Mouse (Mus musculus) monocyte, adult 5-6 weeks (primary cell): ENCODE data around the gene Gm3604. TPM values are rescaled to one million over a fixed set of nuclear protein-coding genes. Genes with fewer than 3 reads are reported as not detected.
"Not testable (repeated sequence)": the region's sequence is repeated elsewhere in the genome, so short reads cannot be mapped to it uniquely, and the experiment has no call there.

ENCODE experiments used
- ATAC-seq: fragments of 153-309, 156-312 bp; replicated peaks from 2 replicates; pipeline ENCODE4 v1.8.0; 2017; ENCODE audit warnings: mild to moderate bottlenecking; ENCODE audit not compliant: low TSS enrichment, insufficient number of reproducible peaks, severe bottlenecking, poor library complexity, low FRiP score
- total RNA-seq: library from RNA; stranded (forward); fragments of 200-1000, 200-491, 200-594 nt; gene quantifications from 3 replicates; pipeline ENCODE4 v1.2.3, GENCODE M21; 2017

The Gm3604 gene
- 3.3 to 3.4 TPM in 2 of 3 replicates, not detected in the other for total RNA-seq

GRCm38 (mm10) chr13:62382952-62383351 is at the start of gene Gm3604:
Gm3604 (minus strand) TSS chr13:62383177.
- not testable (repeated sequence) for ATAC-seq

GRCm38 (mm10) chr13:62399206-62399605 is 16.2 kb upstream of the Gm3604 start:
- not testable (repeated sequence) for ATAC-seq

GRCm38 (mm10) chr13:62390076-62390620 is 7.2 kb upstream of the Gm3604 start:
- not testable (repeated sequence) for ATAC-seq

GRCm38 (mm10) chr13:62331786-62332185 is 51.2 kb downstream of the Gm3604 start:
- ATAC-seq = no peak

GRCm38 (mm10) chr13:62331381-62331780 is 51.6 kb downstream of the Gm3604 start:
- ATAC-seq = no peak

Other genes starting within 250 kb of the Gm3604 start
- 12.6 to 22.8 TPM (median 22.4 TPM) in 3 replicates for gene Gm49359, start 83.7 kb upstream of the Gm3604 start, total RNA-seq
- not detected in 3 replicates for gene Zfp935, start 175.3 kb upstream of the Gm3604 start, total RNA-seq
- gene Zfp934, start 188.0 kb upstream of the Gm3604 start, total RNA-seq = 1.9 to 5.0 TPM (median 3.9 TPM) in 3 replicates
- gene 6720489N17Rik, start 241.0 kb upstream of the Gm3604 start, total RNA-seq = 2.0 to 10.9 TPM (median 2.5 TPM) in 3 replicates